Mouse (Mus musculus) spleen, adult 18-20 months (tissue): Measurements from ENCODE around the gene Mapre3.
"Not testable (repeated sequence)": the region's sequence is repeated elsewhere in the genome, so short reads cannot be mapped to it uniquely, and the experiment has no call there.

Experiments
- DNase-seq, 2 experiments: peaks; one replicate each; pipeline ENCODE4 v3.0.0; 2022; ENCODE audit warnings: mixed read lengths in 2 of 2

Mapre3 gene

DNA sequence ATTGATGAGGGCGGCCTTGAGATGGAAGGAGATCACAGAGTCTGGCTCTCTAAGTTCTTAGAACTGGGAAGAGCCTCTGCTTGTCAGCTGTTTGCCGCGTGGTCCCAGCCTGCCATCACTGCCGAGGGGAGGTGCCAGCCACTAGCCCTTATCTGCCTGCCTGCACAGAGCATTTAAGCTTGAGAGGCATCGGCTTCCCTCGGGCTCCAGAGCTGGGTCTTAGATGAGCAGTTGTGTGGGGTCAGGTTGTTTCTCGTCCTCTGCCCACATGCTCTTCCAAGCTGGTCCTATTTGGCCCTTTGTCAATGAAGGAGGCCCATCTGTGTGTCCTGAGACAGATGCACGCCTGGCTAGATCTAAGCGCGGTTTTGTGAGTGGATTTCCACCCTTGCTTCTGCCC lies 10.7 kb downstream of the Mapre3 start:
- no peak for DNase-seq

- DNase-seq, result no peak
Measured at GRCm38 (mm10) chr5:30825821-30826220, 11.4 kb downstream of the Mapre3 start.

- no peak for DNase-seq
Measured at GRCm38 (mm10) chr5:30833416-30833815, 19.0 kb downstream of the Mapre3 start.

- no peak for DNase-seq
Measured at GRCm38 (mm10) chr5:30839731-30840130, 25.3 kb downstream of the Mapre3 start.

GRCm38 (mm10) chr5:30841896-30842295 lies 27.5 kb downstream of the Mapre3 start:
- DNase-seq, result no peak

DNA sequence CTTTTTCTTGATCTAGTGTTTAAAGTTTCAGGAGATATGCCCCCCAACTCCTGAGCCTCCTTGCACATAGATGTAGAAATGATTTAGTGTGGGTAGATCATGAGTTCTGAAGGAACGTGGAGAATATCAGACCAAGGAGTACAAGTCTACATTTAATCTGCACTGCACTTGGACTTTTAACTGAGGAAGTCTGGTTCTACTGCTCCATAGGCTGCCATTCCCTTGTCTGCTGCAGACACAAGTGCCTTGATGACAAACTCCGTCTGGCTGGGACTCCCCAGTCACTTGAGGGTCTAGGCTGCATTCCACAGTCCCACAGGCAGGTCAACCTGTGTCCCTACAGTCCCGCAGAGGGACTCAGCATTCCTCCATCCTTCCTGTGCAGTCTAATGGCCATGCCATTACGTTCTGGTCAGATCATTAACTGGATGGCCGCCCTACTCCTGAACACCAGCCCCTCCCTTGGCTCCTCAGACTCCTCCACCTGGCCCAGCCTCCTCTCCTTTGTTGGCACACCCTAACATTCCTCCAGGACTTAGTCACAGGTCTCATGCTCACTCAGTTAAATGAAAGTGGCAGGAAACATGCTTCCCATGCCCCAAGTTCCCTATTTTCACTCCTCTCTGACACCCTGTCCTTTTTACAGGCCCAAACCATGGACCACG lies 35.6 kb downstream of the Mapre3 start:
- DNase-seq, result no peak

DNA sequence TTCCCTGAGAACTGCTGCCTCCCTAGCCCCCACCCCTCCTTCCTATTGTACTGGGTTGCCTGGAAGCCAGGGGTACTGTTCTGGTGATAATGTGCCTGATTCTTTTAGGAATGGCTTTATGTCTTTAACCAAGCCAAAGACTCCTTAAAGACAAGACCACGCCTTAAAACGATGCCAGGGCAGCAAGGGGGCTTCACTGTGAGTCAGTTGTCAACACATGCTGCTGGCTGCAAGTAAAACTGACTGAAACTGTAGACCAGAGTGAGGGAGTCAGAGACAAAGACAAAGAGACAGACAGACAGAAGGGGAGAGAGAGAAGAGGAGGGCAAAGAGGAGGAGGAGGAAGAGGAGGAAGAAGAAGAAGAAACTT lies 36.1 kb downstream of the Mapre3 start:
- DNase-seq, result no peak

DNA sequence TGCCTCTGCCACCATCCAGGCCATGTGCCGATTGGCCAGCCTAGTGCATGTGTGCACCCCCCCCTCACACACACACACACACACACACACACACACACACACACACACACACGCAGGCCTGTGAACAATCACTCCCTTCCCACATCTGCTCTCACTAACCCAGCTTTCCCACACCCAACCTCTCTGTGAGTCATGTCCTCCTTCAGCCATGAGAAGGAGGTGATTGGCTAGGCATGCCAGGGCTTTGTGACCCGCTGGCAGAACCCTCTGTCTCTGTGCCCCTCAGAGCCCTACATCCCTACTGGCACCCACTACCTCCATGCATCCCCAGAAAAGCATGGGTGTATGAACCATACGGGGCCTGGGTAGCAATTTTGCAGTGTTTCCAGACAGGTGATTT lies 39.1 kb downstream of the Mapre3 start:
- DNase-seq, result no peak

- DNase-seq, result no peak
Measured at GRCm38 (mm10) chr5:30855674-30856073, 41.2 kb downstream of the Mapre3 start.

- DNase-seq, result no peak
Measured at GRCm38 (mm10) chr5:30856124-30856523, 41.7 kb downstream of the Mapre3 start.

GRCm38 (mm10) chr5:30863852-30864251 lies 49.4 kb downstream of the Mapre3 start:
- no peak for DNase-seq

- DNase-seq, result no peak
Measured at GRCm38 (mm10) chr5:30864322-30864721, 49.9 kb downstream of the Mapre3 start.

DNA sequence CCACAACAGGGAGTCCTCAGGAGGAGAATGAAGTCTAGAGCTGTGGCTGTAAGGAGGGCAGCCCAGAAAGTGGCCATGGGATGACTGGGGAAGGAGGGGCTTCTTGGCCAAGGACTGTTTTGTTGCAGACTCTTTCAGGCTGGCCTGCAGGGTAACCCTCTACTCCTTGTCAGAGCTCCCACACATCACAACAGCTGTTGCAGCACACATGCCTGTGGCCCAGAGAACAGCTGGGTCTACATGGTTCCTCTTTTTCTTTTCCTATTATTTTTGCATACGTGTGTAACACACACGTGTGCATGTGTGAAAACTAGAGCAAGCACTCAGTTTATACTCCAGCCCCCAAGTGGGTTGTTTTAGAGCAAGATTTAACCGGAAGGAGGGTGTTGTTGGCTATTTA lies 52.4 kb downstream of the Mapre3 start:
- no peak for DNase-seq

GRCm38 (mm10) chr5:30867712-30868111 lies 53.3 kb downstream of the Mapre3 start, which contains the start of gene Tmem214:
Gene Tmem214 (plus strand): TSS chr5:30868012.
- DNase-seq, result no peak

DNA sequence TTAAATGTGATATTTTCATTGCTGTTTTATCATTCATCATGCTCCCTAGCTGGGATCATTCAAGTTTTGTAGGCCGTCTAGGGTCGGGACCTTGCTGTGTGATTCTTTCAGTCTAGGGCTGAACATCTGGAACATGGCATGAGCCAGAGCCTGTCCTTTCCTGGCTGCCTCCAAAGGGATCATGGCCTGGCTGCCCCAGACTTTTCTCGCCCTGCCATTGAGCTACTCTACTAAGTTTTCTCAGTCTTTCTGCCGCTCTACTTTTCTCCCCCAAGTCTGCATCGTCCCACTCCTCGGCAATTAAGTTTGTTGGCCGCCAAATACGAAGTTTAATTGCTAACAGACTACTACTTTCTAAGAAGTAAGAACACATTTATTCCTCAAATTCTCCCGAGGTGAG lies 54.5 kb downstream of the Mapre3 start:
- DNase-seq, result no peak

DNA sequence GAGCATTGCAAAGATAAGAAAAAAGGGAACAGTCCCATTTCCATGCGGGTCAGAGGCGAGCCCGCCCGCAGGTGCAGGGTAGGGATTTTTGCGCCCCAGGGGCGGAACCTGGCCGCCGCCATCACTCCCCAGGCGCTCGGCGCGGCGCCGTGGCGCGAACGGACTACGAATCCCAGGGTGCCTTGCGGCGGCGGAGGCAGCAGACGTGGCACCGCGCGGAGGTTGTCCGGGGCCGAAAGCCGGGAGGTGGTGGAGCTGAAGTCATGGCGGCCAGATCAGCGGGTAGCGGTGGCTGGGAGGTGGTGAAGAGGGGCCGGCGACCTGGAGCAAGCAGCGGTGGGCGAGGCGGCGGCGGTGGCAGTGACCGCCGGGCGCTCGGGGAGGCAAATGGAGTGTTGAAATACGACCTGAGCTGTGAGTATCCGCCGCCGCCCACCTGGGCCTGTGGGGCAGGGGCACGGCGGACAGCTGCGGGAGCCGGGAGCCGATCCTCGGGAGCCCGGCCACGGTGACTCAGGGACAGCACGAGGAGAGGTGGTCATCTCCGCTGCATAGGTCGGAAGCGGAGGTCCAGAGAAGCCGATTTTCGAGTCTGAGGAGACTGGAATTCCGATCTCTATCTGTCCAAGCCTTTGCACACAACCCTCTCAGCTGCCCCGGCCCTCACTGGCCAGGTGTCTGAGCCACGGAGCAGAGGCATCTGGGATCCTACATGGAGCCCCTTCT lies 55.1 kb downstream of the Mapre3 start:
- peak; percentile 86 to 95 for DNase-seq

GRCm38 (mm10) chr5:30870131-30870406 lies 55.6 kb downstream of the Mapre3 start:
- no peak for DNase-seq

DNA sequence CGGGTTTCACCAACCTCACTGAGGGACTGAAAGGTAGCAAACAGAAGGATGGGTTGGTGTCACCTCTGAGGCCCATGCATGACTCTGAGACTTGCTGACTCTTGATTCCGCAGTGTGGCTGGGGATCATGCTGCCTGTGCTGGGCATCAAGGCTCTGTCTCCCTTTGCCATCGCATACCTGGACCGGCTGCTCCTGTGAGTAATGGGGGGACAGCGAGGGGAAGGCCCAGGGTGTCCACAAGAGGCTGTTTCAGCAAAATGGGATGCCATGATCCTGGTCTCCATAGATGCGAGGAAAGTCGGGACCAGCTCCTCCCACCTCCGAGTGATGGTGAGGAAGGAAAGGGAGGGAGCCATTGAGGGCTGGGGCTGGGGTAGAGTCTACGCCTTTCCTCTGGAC lies 58.1 kb downstream of the Mapre3 start:
- DNase-seq, result no peak

DNA sequence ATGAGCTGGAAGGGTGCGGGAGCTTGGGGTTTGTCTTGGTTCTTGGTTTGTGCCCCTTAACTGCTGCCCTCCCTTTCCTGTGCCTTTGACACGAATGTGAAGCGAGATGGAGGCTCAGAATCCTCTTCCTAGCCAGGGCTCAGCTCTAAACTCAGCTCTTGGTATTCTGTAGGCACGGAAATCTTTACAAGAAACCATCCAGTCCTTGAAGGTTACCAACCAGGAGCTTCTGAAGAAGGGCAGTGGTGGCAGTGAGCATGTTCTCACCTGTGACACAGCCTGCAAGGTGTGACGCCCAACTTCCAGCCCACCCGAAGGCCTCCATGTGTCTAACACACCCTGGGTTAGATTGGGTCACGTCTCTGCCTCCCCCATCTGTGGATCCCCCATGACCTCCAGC lies 59.9 kb downstream of the Mapre3 start:
- no peak for DNase-seq

GRCm38 (mm10) chr5:30878616-30879015 lies 64.2 kb downstream of the Mapre3 start:
- no peak for DNase-seq

DNA sequence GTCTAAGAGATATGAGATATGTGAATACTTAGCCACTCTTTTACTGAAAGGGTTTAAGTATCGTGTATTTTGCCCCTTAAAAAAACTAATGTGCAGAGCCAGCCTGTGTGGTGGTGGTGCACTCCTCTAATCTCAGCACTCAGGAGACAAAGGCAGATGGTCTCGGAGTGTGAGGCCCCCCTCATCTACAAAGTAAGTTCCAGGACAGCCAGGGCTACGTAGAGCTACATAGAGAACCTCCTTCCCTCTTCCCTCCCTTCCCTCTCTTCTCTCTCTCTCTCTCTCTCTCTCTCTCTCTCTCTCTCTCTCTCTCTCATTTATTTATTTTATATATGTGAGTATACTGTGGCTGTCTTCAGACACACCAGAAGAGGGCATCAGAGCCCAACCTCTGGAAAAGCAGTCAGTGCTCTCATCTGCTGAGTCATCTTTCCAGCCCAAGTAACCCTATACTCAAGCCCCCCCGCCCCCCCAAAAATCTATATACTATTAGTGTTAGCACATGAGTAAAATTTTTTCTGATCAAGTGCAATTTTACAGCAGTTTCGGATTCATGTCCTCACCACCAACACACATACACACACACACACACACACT lies 65.0 kb downstream of the Mapre3 start:
- no peak for DNase-seq

- not testable (repeated sequence) for DNase-seq
Measured at GRCm38 (mm10) chr5:30881839-30882238, 67.4 kb downstream of the Mapre3 start.

DNA sequence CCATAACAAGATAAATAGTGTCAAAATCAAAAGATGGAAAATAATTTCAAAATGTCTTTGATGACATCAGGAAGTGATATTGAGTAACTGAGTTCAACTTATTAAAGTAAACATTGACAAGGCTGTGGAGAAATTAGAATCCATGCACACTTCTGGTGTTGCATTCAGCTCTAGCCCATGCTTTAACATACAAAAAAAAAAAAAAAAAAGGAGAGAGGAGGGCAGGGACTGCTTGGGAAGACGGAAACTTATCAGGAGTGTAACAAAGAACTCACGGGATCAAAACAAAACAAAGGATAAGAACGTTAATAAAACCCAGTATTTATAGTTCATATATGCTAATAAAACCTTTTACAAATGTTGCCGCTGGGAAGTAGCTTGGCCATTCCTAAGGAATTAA lies 71.8 kb downstream of the Mapre3 start:
- DNase-seq, result no peak

DNA sequence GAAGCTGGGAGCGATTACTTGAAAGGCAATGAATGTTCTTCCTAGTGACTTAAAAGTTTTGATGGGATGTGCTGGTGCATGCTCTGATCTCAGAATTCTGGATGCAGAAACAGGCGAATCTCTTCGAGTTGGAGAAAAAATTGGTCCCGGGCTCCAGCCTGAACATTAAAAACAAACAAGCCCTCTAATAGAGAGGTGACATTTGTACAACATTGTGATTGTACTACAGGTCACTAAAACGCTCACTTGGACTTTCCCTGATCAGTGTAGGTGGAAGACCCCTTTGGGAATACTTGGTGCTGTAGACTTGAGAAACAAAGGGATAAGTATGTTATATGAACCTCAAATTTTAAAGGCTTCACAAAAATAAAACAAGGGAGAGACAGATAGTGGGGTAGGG lies 72.3 kb downstream of the Mapre3 start:
- no peak for DNase-seq
